8 mouse cellular contexts compared by ENCODE assay signal in genomic region chr9:65520505-65520876, GRCm38 (mm10). TPM values are rescaled to one million over a fixed set of nuclear protein-coding genes. Genes with fewer than 3 reads are reported as not detected.
DNase-seq lines count a peak whose midpoint lies in the region; ATAC-seq and TF ChIP-seq lines count a peak whose summit lies in the region.
"Had no signal": no experiment of that assay in that cellular context is flagged by ENCODE, and none has a peak within 500 bp of the region (broad histone marks: within the 10 kb centered on the region; RNA-seq: fewer than 3 reads in every experiment).

No protein-coding gene starts in this region.

- no peak for DNase-seq in liver, postnatal 0 days
- DNase-seq in gastrocnemius, adult 8-10 months (ENCODE audit: low spot score in 2 of 2): no peak
- no peak for DNase-seq in testis, postnatal 10 days (ENCODE audit: low spot score)

- H3K9ac ChIP-seq in liver, embryonic 12.5 days: no peak overlapping the region
- H3K9ac ChIP-seq in liver, postnatal 0 days (replicated peaks): no peak overlapping the region
- H3K9ac ChIP-seq in forebrain, embryonic 13.5 days: no peak overlapping the region; the same call in 1 of the 2 replicates
- H3K9ac ChIP-seq in intestine, postnatal 0 days (ENCODE audit: low read depth, low read length): no peak overlapping the region
- H3K9ac ChIP-seq in neural tube, embryonic 14.5 days (replicated peaks; ENCODE audit: low read depth, low read length): peak overlapping the region; percentile 54; the same call in 1 of the 2 replicates

- H3K36me3 ChIP-seq in liver, embryonic 12.5 days: no peaks in the 10 kb centered on the region
- H3K36me3 ChIP-seq in liver, postnatal 0 days (replicated peaks; ENCODE audit: insufficient read depth, low read length): no peaks in the 10 kb centered on the region
- no peaks in the 10 kb centered on the region for H3K36me3 ChIP-seq in forebrain, embryonic 13.5 days (ENCODE audit: poor library complexity, severe bottlenecking)
- H3K36me3 ChIP-seq in intestine, postnatal 0 days (ENCODE audit: control insufficient read depth, insufficient read depth): no peaks in the 10 kb centered on the region
- no peaks in the 10 kb centered on the region for H3K36me3 ChIP-seq in neural tube, embryonic 14.5 days (ENCODE audit: control insufficient read depth, insufficient read depth, low read length)

- no peak overlapping the region for H3K27ac ChIP-seq in liver, embryonic 12.5 days
- no peak overlapping the region for H3K27ac ChIP-seq in liver, postnatal 0 days (ENCODE audit: low read depth)
- H3K27ac ChIP-seq in forebrain, embryonic 13.5 days: peak overlapping the region; percentile 61
- H3K27ac ChIP-seq in intestine, postnatal 0 days (ENCODE audit: low read depth, low read length): no peak overlapping the region
- H3K27ac ChIP-seq in neural tube, embryonic 14.5 days (ENCODE audit: low read depth, low read length): peak overlapping the region; percentile 74

- peaks cover 39% of the 10 kb centered on the region for H3K27me3 ChIP-seq in liver, embryonic 12.5 days (replicated peaks)
- peaks cover 8% of the 10 kb centered on the region for H3K27me3 ChIP-seq in liver, postnatal 0 days (ENCODE audit: insufficient read depth, low read length)
- H3K27me3 ChIP-seq in forebrain, embryonic 13.5 days: 0 out of 2 replicates have a peak, but pooled peaks cover 3% of the 10 kb centered on the region
- H3K27me3 ChIP-seq in intestine, postnatal 0 days (replicated peaks; ENCODE audit: control insufficient read depth, insufficient read depth, low read length): peaks cover 5% of the 10 kb centered on the region; the same call in 1 of the 2 replicates
- H3K27me3 ChIP-seq in neural tube, embryonic 14.5 days (ENCODE audit: control insufficient read depth, insufficient read depth, low read length): no peaks in the 10 kb centered on the region

- H3K4me3 ChIP-seq in liver, embryonic 12.5 days: no peak overlapping the region
- H3K4me3 ChIP-seq in liver, postnatal 0 days (ENCODE audit: low read depth, low read length): no peak overlapping the region
- peak overlapping the region; percentile 31 for H3K4me3 ChIP-seq in forebrain, embryonic 13.5 days
- no peak overlapping the region for H3K4me3 ChIP-seq in intestine, postnatal 0 days (ENCODE audit: low read depth, low read length)
- H3K4me3 ChIP-seq in neural tube, embryonic 14.5 days (ENCODE audit: low read depth, low read length): peak overlapping the region; percentile 29

- peak overlapping the region; percentile 38 for H3K4me2 ChIP-seq in liver, embryonic 12.5 days
- H3K4me2 ChIP-seq in liver, postnatal 0 days (ENCODE audit: low read depth, low read length): no peak overlapping the region
- H3K4me2 ChIP-seq in forebrain, embryonic 13.5 days: peak overlapping the region; percentile 59
- H3K4me2 ChIP-seq in intestine, postnatal 0 days (replicated peaks; ENCODE audit: low read depth): peak overlapping the region; percentile 43
- H3K4me2 ChIP-seq in neural tube, embryonic 14.5 days (ENCODE audit: low read depth, low read length): peak overlapping the region; percentile 61

- TF ChIP-seq EP300 in liver, postnatal 0 days (IDR thresholded peaks at IDR 0.05; ENCODE audit: low read depth): no peak

- WGBS in liver, embryonic 12.5 days (ENCODE audit: insufficient replicate concordance): 37% methylated on average over 11 of the region's 11 CpGs
- 38% methylated on average over 11 of the region's 11 CpGs for WGBS in liver, postnatal 0 days (ENCODE audit: insufficient replicate concordance)
- 16% methylated on average over 11 of the region's 11 CpGs for WGBS in forebrain, embryonic 13.5 days
- WGBS in intestine, postnatal 0 days: 13% methylated on average over 11 of the region's 11 CpGs
- WGBS in neural tube, embryonic 14.5 days: 10% methylated on average over 11 of the region's 11 CpGs

- TF ChIP-seq CTCF in liver, postnatal 0 days (IDR thresholded peaks at IDR 0.05; ENCODE audit: low read depth): no peak
- TF ChIP-seq CTCF in intestine, postnatal 0 days (IDR thresholded peaks at IDR 0.05; ENCODE audit: low read depth): no peak

- ATAC-seq in liver, embryonic 12.5 days: no peak
- ATAC-seq in liver, postnatal 0 days: no peak
- ATAC-seq in forebrain, embryonic 13.5 days: no peak
- no peak for ATAC-seq in intestine, postnatal 0 days
- ATAC-seq in neural tube, embryonic 14.5 days (ENCODE audit: low read depth): peak; percentile 66; the same call in 1 of the 2 replicates

- H3K9me3 ChIP-seq in liver, embryonic 12.5 days (replicated peaks): no peaks in the 10 kb centered on the region
- H3K9me3 ChIP-seq in liver, postnatal 0 days (ENCODE audit: low read length): no peaks in the 10 kb centered on the region
- no peaks in the 10 kb centered on the region for H3K9me3 ChIP-seq in forebrain, embryonic 13.5 days (replicated peaks)
- H3K9me3 ChIP-seq in intestine, postnatal 0 days (ENCODE audit: control insufficient read depth): no peaks in the 10 kb centered on the region
- no peaks in the 10 kb centered on the region for H3K9me3 ChIP-seq in neural tube, embryonic 14.5 days (ENCODE audit: control insufficient read depth, low read length)

- H3K4me1 ChIP-seq in liver, embryonic 12.5 days: peaks cover 24% of the 10 kb centered on the region
- 0 out of 2 replicates have a peak, but pooled peaks cover 3% of the 10 kb centered on the region for H3K4me1 ChIP-seq in liver, postnatal 0 days (ENCODE audit: insufficient read depth)
- peaks cover 18% of the 10 kb centered on the region for H3K4me1 ChIP-seq in forebrain, embryonic 13.5 days
- no peaks in the 10 kb centered on the region for H3K4me1 ChIP-seq in intestine, postnatal 0 days (replicated peaks; ENCODE audit: control insufficient read depth, insufficient read depth, low read length)
- no peaks in the 10 kb centered on the region for H3K4me1 ChIP-seq in neural tube, embryonic 14.5 days (ENCODE audit: control insufficient read depth, insufficient read depth, low read length)

RNA-seq across cellular contexts. Expression of gene Ankdd1a, which starts 0.5 kb away (rescaled TPM):
- polyA plus RNA-seq in liver, embryonic 12.5 days (2016; fragmentation: Nextera tagmentation; extraction: Ambion mirVana): not detected in 2 replicates
- not detected in 2 replicates for polyA plus RNA-seq in liver, postnatal 0 days (2015; fragmentation: Nextera tagmentation; extraction: Ambion mirVana)
- polyA plus RNA-seq in forebrain, embryonic 13.5 days (2015; fragmentation: Nextera tagmentation; extraction: Ambion mirVana): 0.14 TPM in 1 of 2 replicates, not detected in the other
- polyA plus RNA-seq in intestine, postnatal 0 days (2015; fragmentation: Nextera tagmentation; extraction: Ambion mirVana): not detected in 2 replicates
- polyA plus RNA-seq in neural tube, embryonic 14.5 days (2014; fragmentation: Nextera tagmentation; extraction: Ambion mirVana): 0.81 and 1.2 TPM in 2 replicates
- not detected for total RNA-seq in gastrocnemius, adult 8-10 months (2022)
- polyA plus RNA-seq: testis, adult 2 months had no signal

RNA-seq across cellular contexts. Expression of gene Plekho2, which starts 59.3 kb away (rescaled TPM):
- polyA plus RNA-seq in liver, embryonic 12.5 days (2016; fragmentation: Nextera tagmentation; extraction: Ambion mirVana): 37.2 and 39.1 TPM in 2 replicates
- 14.3 and 14.5 TPM in 2 replicates for polyA plus RNA-seq in liver, postnatal 0 days (2015; fragmentation: Nextera tagmentation; extraction: Ambion mirVana)
- polyA plus RNA-seq in forebrain, embryonic 13.5 days (2015; fragmentation: Nextera tagmentation; extraction: Ambion mirVana): 4.9 and 5.5 TPM in 2 replicates
- 6.6 and 6.7 TPM in 2 replicates for polyA plus RNA-seq in intestine, postnatal 0 days (2015; fragmentation: Nextera tagmentation; extraction: Ambion mirVana)
- 2.4 and 5.2 TPM in 2 replicates for polyA plus RNA-seq in neural tube, embryonic 14.5 days (2014; fragmentation: Nextera tagmentation; extraction: Ambion mirVana)
- 1 to 10 TPM; 2.7 to 4.0 (median 3.0) TPM for total RNA-seq in gastrocnemius, adult 8-10 months (2022)

RNA-seq across cellular contexts. Expression of gene Spg21, which starts 59.7 kb away (rescaled TPM):
- polyA plus RNA-seq in liver, embryonic 12.5 days (2016; fragmentation: Nextera tagmentation; extraction: Ambion mirVana): 29.9 and 31.1 TPM in 2 replicates
- polyA plus RNA-seq in liver, postnatal 0 days (2015; fragmentation: Nextera tagmentation; extraction: Ambion mirVana): 34.4 and 37.0 TPM in 2 replicates
- polyA plus RNA-seq in forebrain, embryonic 13.5 days (2015; fragmentation: Nextera tagmentation; extraction: Ambion mirVana): 129 and 134 TPM in 2 replicates
- 85.8 and 86.3 TPM in 2 replicates for polyA plus RNA-seq in intestine, postnatal 0 days (2015; fragmentation: Nextera tagmentation; extraction: Ambion mirVana)
- polyA plus RNA-seq in neural tube, embryonic 14.5 days (2014; fragmentation: Nextera tagmentation; extraction: Ambion mirVana): 122 and 131 TPM in 2 replicates
- total RNA-seq in gastrocnemius, adult 8-10 months (2022): 10 to 100 TPM in 1 of 4 experiments, 1 to 10 TPM in 3; 5.8 to 15.8 (median 7.6) TPM

Comparison
In these comparisons a context has a peak if more than half of its experiments do, and no peak if none do; other contexts are left out.
1. H3K27ac ChIP-seq: peak in forebrain, embryonic 13.5 days (single experiment) and neural tube, embryonic 14.5 days (single experiment); none in liver, embryonic 12.5 days (single experiment), liver, postnatal 0 days (single experiment) and intestine, postnatal 0 days (single experiment).
2. H3K4me3 ChIP-seq: peak in forebrain, embryonic 13.5 days (single experiment) and neural tube, embryonic 14.5 days (single experiment); none in liver, embryonic 12.5 days (single experiment), liver, postnatal 0 days (single experiment) and intestine, postnatal 0 days (single experiment).